Mouse (Mus musculus) spleen, postnatal 4 days (tissue): Measurements from ENCODE around the gene Ppp1r10.
A peak's percentile ranks its signal among the peaks of the same experiment; 100 is the strongest.

ENCODE experiments used
- DNase-seq, 2 experiments: peaks; one replicate each; pipeline ENCODE4 v3.0.0; 2022; ENCODE audit warnings: low spot score in 2 of 2

The Ppp1r10 gene

DNA sequence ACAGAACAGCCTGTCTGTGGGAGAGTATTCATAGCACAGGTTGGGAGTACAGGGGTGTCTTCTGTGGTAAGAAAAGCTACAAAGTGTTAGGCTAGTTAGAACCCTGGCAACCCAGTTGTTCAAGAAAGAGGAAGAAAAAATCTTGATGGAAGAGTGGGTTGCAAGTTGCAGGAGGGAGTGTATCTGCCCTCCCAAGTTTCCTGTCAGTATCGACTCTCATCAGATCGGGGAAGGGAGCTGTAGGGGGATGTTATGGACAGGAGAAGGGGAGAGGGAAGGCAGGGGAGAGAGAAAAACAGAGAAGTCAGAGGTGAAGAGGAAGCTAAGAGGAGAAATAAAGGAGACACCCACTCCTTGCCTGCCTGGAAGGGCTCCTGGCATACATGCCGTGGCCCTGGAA, 15.6 kb upstream of the Ppp1r10 start:
- DNase-seq: no peak

- no peak for DNase-seq
These were observed 12.8 kb upstream of the Ppp1r10 start for GRCm38 (mm10) chr17:35903343-35903991.

GRCm38 (mm10) chr17:35903992-35904355, 12.3 kb upstream of the Ppp1r10 start:
- DNase-seq: no peak

GRCm38 (mm10) chr17:35905587-35905986, 10.6 kb upstream of the Ppp1r10 start:
- no peak for DNase-seq

- DNase-seq: no peak
These were observed 8.6 kb upstream of the Ppp1r10 start for GRCm38 (mm10) chr17:35907609-35908008.

- no peak for DNase-seq
These were observed 6.9 kb upstream of the Ppp1r10 start for GRCm38 (mm10) chr17:35909186-35909918.

DNA sequence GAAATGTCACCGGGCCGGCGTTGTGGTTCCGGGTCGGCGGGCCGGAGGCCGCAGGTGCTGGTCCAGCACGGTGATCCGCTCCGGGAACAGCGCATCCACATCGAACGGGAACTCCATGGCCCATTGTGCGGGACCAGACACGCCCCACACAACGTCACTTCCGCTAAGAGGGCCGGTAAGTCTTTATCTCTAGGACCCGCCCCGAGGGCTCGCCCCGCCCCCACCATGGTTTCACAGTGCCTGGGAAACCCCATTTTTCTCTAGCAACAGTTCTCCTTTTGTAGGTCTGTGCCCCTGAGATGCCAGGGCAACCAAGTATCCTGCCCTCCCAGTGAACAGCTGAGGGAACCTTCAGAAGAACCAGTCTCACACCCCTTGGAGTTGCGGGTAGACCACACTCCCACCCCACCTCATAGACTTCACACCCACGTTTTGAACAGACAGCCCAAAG, 6.3 kb upstream of the Ppp1r10 start, which contains the start of gene Atat1:
Gene Atat1 (minus strand): TSS at position 157 of the 451 bp plus-strand sequence.
- DNase-seq: peak; percentile 96 to 98

GRCm38 (mm10) chr17:35914975-35915374, 1.3 kb upstream of the Ppp1r10 start:
- DNase-seq: no peak

- no peak for DNase-seq
These were observed 517 bp upstream of the Ppp1r10 start for GRCm38 (mm10) chr17:35915538-35916296.

DNA sequence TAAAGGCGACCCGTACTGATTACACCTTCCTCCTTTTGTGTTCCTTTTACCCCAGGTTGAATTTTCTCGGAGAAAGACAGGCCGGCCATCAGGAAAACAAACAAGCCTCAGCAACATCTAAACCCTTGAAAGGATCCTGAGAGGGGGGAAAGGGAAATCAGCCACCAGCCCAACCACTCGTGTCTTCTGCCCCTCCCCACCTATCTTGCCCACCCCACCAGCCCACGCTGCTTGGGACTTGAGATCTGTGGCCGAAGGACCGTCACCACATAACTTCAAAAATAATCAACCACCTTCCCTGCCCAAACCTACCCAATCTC, 869 bp downstream of the Ppp1r10 start:
- peak in 1 of 2 experiments; percentile 51 for DNase-seq

- DNase-seq: peak in 1 of 2 experiments; percentile 79
These were observed 1.4 kb downstream of the Ppp1r10 start for GRCm38 (mm10) chr17:35917463-35918251.

DNA sequence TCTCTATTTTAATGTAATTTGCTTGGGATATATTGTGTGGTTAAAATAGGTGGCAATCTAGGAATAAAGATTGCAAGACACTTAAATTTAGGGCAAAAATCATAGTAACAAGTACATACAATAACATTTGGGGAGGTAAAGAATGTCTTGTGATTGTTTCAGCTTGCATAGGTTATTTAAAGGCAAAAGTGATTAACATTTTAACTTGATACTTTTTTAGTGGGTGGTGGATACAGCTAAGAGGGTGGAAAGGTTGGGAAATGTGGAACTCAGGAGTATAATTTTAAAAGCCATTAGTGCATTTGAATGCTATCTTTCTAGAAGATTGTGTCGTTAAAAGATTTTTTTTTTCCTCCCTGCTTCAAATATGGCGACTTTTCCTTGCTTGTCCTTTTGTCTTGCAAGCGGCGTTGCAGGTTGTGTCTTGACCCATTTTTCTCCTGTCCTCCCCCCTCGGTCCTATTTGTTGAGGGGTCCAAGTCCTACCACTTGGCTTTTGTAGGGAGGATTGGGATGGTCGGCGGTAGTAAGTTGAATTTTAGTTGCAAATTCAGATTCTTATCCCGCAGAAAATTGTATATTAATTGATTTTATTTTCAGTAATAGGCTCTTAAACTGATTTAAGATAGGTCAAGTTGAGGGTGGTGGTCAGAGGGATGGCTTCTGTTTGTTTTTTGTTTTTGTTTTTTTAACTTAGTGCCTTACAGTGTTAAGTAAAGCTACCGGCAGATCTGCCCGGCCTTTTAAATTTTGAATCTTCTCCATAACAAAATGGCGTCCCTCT, 2.2 kb downstream of the Ppp1r10 start:
- DNase-seq: peak in 1 of 2 experiments; percentile 78

- peak; percentile 95 to 97 for DNase-seq
These were observed 3.0 kb downstream of the Ppp1r10 start for GRCm38 (mm10) chr17:35919060-35919715.

- peak; percentile 74 to 78 for DNase-seq
These were observed 3.6 kb downstream of the Ppp1r10 start for GRCm38 (mm10) chr17:35919864-35920301.

- DNase-seq: no peak
These were observed 4.2 kb downstream of the Ppp1r10 start for GRCm38 (mm10) chr17:35920384-35920783.

DNA sequence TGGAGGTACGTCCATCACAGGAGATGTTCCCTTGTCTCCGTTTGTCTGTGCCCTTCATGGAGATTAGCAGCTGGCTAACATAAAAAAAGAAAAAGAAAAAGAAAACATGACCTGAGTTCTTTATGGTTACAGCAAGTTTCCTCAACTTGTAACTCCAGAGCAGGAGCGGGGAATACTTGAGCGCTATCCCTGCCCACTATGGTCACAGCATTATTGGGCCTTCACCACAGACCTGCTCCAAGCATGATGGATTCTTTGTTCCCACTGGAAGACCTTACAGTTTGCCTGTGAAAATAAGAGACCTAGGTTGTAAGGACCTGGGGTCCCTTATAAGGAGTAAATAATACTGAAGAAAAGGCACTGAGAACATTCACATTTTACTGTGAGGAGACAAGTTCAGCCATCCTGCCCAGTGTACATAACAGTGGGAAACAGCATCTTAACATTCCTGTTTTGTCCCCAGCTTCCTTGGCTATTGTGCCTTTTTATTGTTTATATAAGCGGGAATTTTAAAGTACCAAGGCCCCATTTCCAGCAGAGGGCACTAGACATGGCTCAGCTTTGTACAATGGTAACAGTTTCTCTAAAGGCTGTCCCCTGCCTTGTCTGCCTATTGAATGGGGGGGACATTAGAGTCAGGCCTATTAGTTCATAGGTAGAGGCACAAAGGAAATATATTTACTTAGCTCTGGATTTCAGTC, 4.8 kb downstream of the Ppp1r10 start:
- DNase-seq: no peak

DNA sequence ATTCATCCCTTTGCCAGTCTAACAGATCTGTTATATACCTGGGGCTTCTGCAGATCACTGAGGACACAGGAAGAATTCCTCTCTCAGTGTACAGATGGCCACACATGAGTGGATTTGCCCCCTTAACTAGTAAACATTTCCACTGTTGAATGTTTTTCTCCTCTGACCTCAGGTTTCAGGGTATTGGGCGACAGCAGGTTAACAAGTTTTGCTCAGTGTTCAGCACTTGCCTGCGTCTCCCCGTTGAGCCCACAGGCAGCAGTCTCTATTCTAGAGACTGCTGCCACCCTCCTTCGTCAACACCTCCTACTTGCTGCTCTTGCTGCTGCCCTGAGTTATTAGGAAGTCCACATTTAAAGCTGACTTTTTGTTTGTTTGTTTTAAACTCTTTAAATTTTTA, 5.5 kb downstream of the Ppp1r10 start:
- DNase-seq: no peak

- DNase-seq: no peak
These were observed 6.3 kb downstream of the Ppp1r10 start for GRCm38 (mm10) chr17:35922566-35922965.

DNA sequence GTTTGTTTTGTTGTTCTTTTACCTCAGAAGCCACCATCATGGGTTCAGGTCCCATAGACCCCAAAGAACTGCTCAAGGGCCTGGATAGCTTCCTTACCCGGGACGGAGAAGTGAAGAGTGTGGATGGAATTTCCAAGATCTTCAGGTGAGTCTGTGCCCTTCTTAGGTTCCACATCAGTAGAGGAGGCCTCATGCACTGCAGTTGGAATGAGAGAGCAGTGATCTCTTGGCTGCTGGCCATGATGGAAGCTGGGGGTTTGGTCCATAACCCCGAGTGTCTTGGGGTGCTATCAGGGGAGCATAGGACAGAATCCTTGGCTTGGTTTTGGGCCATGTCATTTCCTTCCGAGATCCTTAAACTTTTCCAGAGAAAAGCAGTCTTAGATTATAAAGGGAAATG, 7.0 kb downstream of the Ppp1r10 start:
- DNase-seq: no peak

- DNase-seq: peak in 1 of 2 experiments; percentile 12
These were observed 11.2 kb downstream of the Ppp1r10 start for GRCm38 (mm10) chr17:35927471-35927870.
